Mouse (Mus musculus): ENCODE results near the gene Slx4ip.

The Slx4ip gene

DNA sequence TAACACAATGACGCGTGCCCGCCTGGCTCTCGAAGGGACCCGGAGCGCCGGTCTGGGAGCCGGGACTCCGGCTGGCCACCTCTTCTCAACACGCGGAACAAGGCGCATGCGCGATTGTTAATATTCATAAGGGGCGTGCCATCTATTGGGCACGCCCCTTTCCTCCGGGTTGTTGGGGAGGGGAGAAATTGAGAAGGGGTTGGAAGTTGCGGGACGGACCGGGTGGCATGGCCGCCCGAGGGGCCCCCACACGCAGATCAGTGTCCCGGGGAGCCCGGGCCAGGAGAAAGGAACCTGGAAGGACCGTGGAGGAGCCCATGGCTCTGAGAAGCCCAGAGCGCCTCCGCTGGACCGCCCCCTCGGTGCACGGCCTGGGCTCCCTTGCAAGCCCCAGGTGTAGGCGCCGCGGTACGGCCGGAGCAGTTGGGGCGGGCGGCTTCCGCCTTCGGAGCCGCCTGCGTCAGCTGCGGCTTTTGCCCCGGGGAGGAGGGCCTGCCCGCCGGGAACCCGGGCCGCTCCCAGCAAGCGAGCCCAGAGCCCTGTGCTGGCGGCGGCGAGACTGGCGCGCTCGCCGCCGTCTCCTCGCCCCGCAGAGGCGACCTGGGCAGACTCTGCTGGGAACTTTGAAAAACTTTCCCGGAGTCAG is 225.8 kb downstream of the Slx4ip start:
- no peak for TF ChIP-seq GATA4 (IDR thresholded peaks at IDR 0.05; ENCODE audit: insufficient replicate concordance, low read length)

DNA sequence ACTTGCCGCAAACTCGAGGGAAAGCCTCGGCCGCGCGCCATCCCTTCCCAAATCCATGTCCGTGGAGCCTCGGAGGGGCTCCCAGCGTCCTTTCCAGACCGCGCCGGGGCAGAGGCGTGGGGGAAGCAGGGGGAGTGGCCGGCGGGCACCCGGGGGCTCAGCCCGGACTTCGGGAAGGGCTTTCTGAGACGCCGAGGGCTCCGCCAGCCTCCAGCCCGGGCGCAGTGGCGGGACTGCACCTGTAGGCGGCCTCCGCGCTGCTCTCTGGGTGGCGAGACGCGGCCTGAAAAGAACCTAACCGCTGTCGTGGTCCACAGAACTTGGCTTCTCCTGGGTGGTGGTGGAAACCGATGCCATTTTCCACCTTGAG is 226.3 kb downstream of the Slx4ip start:
- TF ChIP-seq GATA4 (IDR thresholded peaks at IDR 0.05; ENCODE audit: insufficient replicate concordance, low read length) = no peak
